Mouse (Mus musculus) fibroblast of lung, adult 2 months (primary cell): Measurements from ENCODE around the gene Me3.
"Not testable (repeated sequence)": the region's sequence is repeated elsewhere in the genome, so short reads cannot be mapped to it uniquely, and the experiment has no call there.

ENCODE experiments used
- DNase-seq: peaks from one replicate; pipeline ENCODE4 v3.0.0-alpha.2; 2011; ENCODE audit warnings: low read depth

Gene Me3

DNA sequence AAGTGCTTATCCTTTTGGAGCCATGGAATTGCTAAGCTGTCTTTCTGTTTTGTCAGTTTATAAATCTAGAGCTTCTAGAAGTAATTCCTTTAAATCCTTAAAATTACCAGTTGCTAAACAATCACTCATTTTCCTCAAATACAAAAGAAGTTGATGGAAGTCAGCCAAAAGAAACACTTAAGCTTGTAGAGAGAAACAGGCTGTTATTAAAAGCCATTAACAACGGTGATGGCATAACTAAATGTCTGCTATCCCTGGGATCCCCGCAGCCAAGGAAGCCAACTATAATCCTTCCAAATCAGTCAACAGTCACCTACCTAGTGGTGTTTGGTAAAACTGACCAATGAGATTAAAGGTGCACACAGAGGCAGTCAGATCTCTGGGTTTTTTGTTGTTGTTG lies 98.3 kb downstream of the Me3 start:
- no peak for DNase-seq

DNA sequence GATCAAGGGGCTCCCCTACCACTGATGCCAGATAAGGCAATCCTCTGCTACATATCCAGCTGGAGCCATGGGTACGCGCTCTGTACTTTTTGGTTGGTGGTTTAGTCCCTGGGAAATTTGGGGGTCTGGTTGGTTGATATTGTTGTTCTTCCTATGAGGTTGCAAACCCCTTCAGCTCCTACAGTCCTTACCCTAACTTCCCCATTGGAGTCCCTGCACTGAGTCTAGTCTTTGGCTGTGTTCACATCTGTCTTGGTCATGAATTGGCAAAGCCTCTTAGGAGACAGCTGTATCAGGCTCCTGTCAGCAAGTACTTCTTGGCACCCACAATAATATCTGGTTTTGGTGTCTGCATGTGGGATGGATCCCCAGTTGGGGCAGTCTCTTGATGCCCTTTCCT lies 98.9 kb downstream of the Me3 start:
- not testable (repeated sequence) for DNase-seq

DNA sequence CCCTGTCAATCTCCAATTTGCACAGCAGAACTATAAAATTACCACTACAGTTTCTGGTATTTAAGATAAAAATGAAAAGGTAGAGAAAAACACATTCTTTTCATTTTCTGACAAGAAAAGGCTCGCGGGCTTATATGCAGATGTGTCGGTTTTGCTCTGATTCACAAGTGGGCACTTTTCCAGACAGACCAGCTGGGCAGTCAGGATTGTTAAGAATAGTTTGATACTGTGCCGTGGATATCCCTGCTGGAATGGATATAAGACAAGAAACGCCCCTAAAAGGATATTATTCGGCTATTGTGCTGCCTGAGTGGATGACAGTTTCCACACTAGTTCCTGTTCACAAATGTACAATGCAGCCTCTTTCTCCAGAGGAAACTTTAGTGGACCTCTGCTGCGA lies 116.2 kb downstream of the Me3 start:
- DNase-seq = peak; percentile 31

DNA sequence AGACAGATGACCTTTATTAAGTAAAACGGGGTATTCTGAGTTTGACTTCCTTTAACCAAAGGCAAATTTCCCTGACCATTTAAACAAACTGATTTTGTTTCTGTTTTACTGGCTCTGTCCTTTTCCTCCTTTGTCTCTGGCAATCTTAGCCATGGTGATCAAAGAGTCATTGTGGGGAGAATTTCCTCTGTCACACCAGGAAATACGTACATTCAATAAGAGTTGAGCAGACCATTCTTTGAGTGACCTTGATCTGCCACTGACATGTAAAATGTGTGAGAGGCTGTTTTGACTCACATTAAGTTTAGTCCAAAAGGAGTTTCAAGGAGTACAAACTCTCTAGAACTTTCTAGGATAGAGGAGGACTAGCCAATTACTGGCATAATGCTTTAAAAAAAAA lies 117.0 kb downstream of the Me3 start:
- no peak for DNase-seq

DNA sequence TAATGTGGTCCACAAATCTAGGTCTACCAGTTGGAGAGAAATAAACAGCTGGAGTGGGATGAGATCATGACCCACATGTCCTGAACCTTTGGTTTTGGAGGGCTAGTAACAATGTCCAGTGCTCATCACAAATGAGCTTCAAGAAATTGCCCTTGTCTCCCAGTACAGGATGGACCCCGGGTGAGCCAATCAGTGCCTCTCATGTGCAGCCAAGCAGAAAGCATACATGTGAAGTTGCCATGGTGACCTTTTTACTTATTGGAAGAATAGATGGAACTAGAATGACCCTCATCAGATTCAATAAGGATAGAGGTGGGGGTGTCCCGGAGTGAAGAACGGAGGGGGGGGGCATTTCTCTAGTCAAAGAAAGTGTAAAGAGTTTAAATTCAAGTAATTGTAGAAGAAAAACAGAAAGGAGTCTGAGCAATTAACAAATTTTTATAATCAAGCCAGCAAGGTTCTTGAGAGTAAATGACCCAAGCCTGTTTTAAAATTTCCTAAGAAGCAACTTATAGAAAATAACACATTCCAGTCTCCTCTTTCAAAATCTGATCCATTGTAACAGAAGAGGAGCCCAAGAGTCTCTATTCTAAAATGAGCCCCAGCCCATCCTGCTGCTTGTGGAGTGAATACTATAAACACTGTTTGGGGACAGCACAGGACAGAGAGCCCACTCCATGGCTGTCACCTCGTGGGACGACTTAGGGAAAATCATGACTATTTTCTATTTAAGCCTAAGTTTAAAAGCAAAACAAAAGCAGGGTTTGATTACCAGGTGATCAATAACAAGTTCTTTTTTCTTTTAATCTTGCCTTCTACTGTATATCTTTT lies 134.7 kb downstream of the Me3 start:
- DNase-seq = no peak

DNA sequence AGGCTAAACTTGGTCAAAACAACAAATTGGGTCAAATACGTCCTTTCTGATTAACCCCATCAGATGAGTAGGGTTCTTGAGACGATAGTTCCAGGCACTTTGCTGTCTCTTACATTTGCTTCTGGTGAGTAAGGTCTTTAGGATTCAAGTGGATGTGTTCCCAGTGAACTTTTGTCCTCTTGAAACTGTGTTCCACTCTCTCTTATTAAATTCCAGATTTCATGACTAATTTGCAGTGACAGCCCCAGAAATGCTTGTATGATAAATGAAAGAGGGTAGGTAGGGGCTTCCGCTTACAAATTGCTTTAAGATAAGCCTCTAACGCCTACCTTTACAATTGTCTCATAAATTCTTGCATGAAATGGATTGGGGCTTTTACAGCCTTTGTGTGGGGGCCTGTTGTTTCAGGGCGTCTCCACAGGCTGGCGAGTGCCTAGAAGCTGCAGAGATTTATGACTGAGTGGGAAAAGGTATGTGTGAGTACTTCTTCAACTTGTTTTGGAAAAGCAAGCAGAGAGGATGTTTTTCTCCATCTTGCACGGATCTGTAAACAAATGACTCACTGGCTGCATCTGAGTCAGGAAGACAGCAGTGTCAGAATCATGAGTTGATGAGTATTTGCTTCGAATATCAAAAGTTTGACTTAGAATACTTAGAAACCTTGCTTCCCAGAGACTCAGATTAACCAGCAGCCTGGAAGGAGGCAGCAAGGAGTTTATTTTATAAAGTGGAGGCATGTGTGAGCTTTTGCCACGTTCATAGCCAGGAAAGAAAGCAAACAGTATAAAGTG lies 137.1 kb downstream of the Me3 start:
- DNase-seq = peak; percentile 58

DNA sequence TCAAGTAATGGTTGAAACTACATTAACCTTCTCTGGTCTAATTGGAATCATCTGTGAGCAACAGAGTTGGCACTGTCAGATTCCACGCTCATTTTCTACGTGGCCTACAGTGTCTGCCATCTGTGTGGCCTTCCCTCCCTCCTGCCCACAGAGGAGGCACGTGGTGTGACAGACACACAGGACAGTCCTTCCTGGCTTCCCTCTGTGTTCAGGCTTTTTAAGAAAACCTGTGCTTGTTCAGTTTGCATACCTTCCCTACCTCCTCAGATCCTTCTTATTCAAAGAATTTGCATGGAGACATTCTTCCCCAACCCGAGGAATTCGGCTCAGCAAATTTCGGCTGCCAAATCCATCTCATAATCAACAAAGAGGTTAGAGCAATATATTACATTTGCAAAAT lies 137.8 kb downstream of the Me3 start:
- DNase-seq = peak; percentile 78

DNA sequence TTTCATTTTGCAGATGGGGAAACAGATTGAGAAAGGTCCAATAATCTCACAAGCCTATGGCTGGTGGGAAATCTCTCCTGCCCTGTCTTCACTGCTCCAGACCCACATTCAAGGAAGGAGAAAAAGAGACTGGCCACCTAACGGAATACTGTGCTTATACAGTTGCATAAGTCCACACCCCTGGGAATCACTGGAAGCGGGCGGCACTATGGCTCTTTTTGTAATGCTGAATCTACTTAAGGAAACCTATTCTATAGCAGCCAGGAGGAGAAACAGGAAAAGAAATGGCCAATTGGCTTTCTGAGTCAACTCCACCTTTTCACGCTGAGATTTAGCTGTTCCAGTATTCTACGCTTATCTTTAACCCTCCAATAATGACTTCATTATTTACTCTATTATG lies 140.7 kb downstream of the Me3 start:
- DNase-seq = no peak

DNA sequence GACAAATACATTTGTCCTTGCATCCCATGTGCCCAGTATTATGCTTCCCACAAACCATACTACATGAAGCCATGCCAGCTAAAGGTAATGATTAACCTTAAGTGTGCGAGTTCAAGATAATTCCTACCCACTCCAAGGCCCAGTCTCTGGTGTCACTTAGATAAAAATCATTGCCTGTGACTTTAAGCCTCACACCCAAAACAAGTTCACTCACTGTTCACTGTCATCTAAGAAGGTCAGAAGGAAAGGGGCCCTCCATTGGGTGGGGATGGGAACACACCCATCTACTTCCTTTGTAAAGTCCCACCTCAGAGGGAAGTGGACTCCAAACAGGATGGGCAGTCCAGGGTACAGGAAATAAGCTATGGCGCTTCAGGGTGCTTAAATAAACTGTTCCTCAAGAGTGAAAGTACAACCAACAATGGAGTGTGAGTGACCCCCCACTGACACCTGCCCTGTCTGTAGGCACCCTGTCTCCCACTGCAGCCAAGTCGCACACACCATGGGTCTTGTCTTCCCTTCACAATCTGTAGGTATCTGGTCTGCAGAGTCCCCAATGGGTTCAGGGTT lies 141.2 kb downstream of the Me3 start:
- no peak for DNase-seq

DNA sequence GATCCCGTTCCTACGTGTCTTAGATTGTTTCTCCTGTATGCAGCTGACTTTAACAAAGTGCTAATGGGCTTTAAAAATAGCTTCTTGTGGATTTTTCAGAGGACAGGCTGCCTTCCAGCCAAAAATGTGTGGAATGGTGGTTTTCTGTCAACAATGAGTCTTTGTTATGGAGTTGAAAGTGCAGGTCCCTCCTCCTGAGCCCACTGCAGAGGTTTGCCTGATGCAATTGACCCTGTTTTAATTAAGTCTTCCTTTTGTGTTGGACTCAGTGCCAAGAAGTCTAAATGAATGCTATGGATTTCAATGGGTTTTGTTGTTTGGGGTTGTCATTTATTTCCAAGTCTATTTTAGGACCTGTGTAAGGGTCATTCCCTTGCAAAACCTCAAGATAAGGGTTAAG lies 141.7 kb downstream of the Me3 start:
- DNase-seq = peak; percentile 71

DNA sequence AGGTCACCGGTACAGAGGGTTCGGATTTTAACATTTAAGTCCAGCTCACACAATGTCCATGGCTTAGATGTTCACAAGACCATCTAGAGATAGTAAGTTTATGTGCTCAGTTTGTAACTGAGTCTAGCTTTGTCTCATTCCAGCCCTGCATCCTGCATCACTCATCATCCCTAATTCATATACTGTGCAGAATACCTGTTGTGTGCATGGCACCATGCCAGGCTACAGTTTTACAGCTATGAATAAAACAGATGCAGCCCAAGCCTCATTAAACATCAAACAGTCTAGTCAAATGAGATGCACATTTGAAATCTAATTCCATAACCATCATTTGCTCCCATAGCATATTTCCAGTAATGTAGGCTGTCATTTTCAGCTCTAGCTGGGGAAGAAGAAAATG lies 143.7 kb downstream of the Me3 start:
- DNase-seq = no peak

DNA sequence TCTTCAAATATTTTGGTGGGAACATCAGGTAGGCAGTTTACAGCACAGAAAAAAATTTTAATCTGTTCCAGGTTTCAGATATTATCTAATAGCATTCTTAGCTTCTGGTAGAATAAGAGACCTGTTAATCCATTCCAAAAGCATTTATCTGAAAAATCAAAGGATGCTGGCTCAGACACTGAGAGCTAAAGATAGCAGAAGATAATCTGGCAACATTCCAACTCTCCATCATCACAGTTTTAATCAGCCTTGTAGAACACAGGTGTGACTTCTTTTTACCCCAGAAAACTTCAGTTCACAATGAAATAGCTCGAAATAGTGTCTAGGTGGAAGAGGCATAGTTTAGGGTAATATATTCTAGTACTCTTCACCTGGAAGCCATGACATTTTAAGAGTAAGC lies 149.2 kb downstream of the Me3 start:
- DNase-seq = no peak

DNA sequence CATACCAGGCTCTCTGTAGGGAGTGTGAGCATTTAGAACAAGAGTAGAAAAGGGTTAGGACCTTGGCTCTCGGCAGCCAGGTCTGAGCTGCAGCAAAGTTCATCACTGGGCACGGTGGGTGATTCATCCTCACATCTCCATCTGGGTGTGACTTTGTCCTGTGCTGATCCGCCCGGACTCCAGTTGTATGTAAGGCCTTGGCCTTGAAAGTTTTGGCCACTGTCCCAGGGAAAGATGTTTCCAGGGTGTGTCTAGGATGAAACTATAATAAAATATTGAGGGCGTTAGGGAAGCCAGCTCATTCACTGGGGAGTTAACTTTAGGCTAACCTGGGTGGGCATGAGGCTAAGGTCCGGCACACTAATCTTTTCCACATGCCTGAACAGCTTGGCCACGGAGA lies 155.5 kb downstream of the Me3 start:
- DNase-seq = no peak

DNA sequence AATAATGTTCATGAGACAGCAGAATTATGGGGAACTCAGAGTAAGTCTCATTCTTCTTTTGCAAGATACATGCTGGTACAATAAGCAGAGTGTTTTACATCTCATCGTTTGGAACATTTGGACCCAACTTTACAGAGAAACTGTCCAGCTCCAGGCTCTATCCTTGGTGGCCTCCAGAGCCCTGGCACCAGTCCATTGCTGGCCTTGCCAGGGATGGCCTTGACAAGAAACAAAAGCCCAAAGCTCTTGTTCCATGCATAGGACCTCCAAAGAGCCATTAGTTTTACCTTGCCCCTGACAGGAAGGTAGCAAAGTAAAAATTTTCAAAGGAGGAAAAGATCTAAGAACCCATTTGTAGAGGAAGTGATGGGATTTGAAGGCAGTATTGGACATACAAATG lies 160.4 kb downstream of the Me3 start:
- DNase-seq = no peak

DNA sequence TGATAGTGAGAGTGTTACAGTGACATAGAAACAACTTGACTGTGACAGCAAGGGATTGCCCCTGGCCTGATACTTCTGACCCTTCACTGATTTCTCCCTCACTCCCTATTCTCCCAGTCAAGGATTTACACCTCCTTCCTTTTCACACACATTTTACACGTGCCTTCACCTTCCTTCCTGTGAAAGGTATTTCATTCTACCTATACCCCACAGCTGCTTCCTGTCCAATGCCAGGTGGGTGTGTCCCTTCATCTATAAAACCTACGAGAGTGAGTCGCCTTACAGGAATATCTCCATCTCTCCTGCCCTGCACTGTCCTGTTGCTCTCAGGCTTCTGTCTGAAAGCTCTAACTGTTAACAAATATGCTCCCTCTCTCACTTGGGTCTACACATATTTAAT lies 163.2 kb downstream of the Me3 start:
- no peak for DNase-seq

DNA sequence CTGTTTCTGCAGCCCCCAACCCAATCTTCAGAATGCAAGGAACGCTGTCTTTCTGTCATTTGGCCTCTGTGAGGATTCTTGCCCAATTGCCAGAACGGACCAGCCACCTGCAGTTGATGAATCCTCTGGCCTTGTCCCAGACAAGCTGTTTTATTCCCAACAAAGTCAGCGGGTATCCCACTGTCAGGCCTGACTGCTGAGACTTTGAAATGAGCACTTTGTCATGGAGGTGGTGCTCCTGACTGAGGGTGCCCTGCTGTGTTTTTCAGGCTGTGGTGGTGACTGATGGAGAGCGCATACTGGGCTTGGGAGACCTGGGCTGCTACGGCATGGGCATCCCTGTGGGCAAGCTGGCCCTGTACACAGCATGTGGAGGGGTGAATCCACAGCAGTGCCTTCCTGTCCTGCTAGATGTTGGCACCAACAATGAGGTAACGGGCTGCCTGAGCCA lies 164.2 kb downstream of the Me3 start:
- no peak for DNase-seq

DNA sequence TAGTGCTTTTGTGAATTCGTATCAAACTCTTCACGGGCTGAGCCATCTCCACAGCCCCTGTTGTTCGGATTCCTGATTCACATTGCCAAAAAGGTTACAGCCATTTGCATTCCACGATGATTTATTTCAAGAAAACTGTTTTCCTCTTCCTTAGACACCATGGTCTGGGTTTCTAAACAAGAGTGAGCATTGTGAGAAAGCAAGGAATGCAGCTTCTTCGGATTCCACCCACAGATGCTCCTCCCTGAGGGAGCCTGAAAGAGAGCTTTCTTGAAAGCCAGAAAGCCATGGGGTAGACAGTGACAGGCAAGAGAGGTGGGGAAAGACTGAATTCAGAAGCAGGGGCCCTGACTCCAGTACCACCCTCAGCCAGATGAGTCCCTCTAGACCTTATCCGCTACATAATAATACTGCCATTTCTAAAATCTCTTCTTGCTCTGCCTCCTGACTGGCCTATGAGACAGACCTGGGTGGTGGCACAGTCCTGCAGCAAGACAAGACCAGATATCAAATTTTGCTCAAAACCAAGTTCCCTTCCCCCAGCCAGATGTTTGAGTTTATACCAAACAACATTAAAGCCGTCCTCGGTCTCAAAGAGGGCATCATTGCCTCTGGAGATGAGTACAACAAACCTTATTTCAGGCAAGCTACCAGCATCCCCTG lies 166.3 kb downstream of the Me3 start:
- no peak for DNase-seq

DNA sequence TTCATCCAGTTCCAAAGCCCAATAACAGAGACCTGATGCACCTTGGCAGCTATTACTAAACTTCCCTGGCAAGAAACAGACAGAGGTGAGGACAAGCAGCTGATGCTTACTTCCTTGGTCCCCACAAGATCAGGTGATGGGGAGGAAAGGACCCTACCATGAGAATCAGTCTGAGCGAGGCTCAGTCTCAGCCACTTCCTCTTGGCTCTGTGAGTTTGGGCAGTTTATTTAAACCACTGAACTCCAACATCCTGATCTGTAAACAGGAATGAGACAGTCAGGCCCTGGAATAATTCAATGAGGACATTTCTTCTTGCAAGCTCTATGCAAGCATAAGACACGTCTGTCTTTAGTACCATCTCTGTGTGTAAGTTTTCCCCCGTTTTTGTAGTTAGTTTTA lies 170.3 kb downstream of the Me3 start:
- no peak for DNase-seq

DNA sequence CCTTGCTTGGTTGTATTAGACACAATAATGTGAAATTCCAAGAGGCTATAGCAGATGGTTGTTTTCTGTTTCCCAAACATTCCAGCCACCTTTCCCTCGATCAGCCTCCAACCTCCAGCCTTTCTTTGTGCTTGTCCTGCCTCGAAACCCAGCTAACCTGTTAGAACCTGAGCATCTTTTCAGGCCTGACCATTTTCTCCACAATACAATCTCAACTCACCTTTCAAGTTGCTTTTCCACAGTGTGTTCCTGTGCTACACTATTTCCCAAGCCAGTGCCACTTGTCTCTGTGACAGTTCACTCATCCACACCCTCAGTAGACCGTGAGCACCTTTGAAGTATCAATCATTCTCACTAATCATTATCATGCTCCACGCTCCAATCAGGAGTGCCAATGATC lies 171.8 kb downstream of the Me3 start:
- no peak for DNase-seq

DNA sequence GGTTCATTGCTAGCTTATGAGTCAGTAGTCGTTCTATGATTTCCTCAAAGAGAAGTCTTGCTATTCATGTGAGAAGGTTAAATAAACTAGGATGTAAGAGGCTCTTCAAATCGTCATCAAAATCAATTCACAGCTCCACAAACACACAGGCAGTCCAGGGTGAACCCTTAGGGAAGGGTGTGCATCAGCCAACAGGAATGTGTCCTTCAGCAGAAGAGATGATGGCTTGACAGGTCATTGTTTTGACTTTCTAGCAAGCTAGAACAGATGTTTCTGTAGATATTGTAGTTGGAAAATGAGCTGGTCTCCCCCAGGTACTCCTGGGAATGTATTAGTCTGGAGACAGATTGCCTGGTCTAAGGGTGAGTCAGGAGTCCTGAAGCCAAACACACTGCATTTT lies 177.2 kb downstream of the Me3 start:
- DNase-seq = peak; percentile 74

DNA sequence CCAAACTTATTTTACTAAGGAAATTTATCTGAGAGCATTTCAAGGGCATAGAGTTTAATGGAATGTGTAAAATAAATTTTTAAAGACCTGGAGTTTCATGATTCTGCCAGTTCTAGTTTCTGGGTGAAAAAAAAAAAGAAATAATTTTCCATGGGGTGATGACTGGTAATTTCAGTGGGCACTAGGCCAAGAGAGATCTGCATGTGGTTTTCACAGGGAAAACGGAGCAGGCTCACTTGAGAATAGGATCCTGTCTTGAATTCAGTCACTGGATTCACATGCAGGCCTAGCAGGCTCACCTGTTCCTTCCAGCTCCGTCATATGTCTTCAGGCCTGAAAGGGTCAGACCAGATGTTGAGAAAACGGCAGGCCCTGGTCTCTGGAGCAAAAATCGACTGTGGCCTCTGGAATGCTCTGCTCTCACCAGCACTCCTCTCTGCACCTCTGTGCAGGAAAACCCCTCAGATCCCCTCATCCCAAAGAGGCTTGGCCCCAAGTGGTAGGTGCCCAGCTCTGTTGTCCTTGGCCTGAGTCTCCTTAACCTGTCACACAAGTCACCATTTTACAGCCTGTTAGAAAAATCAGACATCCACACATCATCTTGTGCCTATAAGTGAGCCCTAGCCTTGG lies 196.4 kb downstream of the Me3 start:
- DNase-seq = no peak

DNA sequence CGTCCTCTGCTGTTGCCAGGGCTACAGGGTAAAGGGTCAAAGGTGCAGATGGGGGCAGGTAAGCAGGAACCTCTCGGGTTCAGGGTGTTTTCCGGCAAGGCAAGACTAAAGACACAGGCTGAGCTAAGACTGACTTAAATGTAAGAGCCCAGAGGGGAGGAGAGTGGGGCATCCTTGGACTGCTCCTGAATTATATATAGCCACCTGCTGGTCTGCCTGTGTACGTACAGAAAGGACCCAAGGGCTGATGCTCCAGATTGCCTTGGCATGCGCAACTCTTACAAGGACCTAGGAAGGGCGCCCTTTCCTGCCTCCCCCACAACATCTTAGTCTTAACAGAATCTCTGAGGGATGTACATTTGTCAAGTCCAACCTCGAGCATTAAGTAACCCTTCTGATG lies 197.0 kb downstream of the Me3 start:
- no peak for DNase-seq
